Mouse (Mus musculus): ENCODE measurements around the gene Alox12b. TPM values are rescaled to one million over a fixed set of nuclear protein-coding genes. Genes with fewer than 3 reads are reported as not detected.

Alox12b gene
- polyA plus RNA-seq, 1 experiment from 2014 or later, result 0.22 TPM

Other genes starting within 250 kb of the Alox12b start
- gene Odf4, start 229.9 kb upstream of the Alox12b start, polyA plus RNA-seq (2014; fragmentation: Nextera tagmentation; extraction: Ambion mirVana), result 0.53 and 1.1 TPM in 2 replicates
- 19.3 and 19.5 TPM in 2 replicates for gene Arhgef15, start 199.5 kb upstream of the Alox12b start, polyA plus RNA-seq (2014; fragmentation: Nextera tagmentation; extraction: Ambion mirVana)
- gene Slc25a35, start 188.9 kb upstream of the Alox12b start, polyA plus RNA-seq (2014; fragmentation: Nextera tagmentation; extraction: Ambion mirVana), result 1.1 and 1.9 TPM in 2 replicates
- gene Rangrf, start 181.8 kb upstream of the Alox12b start, polyA plus RNA-seq (2014; fragmentation: Nextera tagmentation; extraction: Ambion mirVana), result 22.1 and 22.4 TPM in 2 replicates
- 12.6 and 16.5 TPM in 2 replicates for gene Pfas, start 148.5 kb upstream of the Alox12b start, polyA plus RNA-seq (2014; fragmentation: Nextera tagmentation; extraction: Ambion mirVana)
- gene Ctc1, start 141.1 kb upstream of the Alox12b start, polyA plus RNA-seq (2014; fragmentation: Nextera tagmentation; extraction: Ambion mirVana), result 55.8 and 56.1 TPM in 2 replicates
- 14.6 and 29.6 TPM in 2 replicates for gene Aurkb, start 111.3 kb upstream of the Alox12b start, polyA plus RNA-seq (2014; fragmentation: Nextera tagmentation; extraction: Ambion mirVana)
- 17.3 and 20.1 TPM in 2 replicates for gene Borcs6, start 97.3 kb upstream of the Alox12b start, polyA plus RNA-seq (2014; fragmentation: Nextera tagmentation; extraction: Ambion mirVana)
- 28.0 and 36.5 TPM in 2 replicates for gene Tmem107, start 86.2 kb upstream of the Alox12b start, polyA plus RNA-seq (2014; fragmentation: Nextera tagmentation; extraction: Ambion mirVana)
- 258 and 260 TPM in 2 replicates for gene Vamp2, start 68.5 kb upstream of the Alox12b start, polyA plus RNA-seq (2014; fragmentation: Nextera tagmentation; extraction: Ambion mirVana)
- gene Per1, start 61.8 kb upstream of the Alox12b start, polyA plus RNA-seq (2014; fragmentation: Nextera tagmentation; extraction: Ambion mirVana), result 9.3 and 13.1 TPM in 2 replicates
- 0.26 and 0.78 TPM in 2 replicates for gene Hes7, start 36.6 kb upstream of the Alox12b start, polyA plus RNA-seq (2014; fragmentation: Nextera tagmentation; extraction: Ambion mirVana)
- gene 9130213A22Rik, start 34.4 kb upstream of the Alox12b start, polyA plus RNA-seq (2014; fragmentation: Nextera tagmentation; extraction: Ambion mirVana), result 0.22 and 0.23 TPM in 2 replicates
- gene Aloxe3, start 31.1 kb upstream of the Alox12b start, polyA plus RNA-seq (2014; fragmentation: Nextera tagmentation; extraction: Ambion mirVana), result 2.8 and 3.2 TPM in 2 replicates
- 0.17 and 0.26 TPM in 2 replicates for gene Alox8, start 40.9 kb downstream of the Alox12b start, polyA plus RNA-seq (2014; fragmentation: Nextera tagmentation; extraction: Ambion mirVana)
- gene Gucy2e, start 80.0 kb downstream of the Alox12b start, polyA plus RNA-seq (2014; fragmentation: Nextera tagmentation; extraction: Ambion mirVana), result 0.37 and 0.49 TPM in 2 replicates
- 14.9 and 18.6 TPM in 2 replicates for gene Cntrob, start 166.8 kb downstream of the Alox12b start, polyA plus RNA-seq (2014; fragmentation: Nextera tagmentation; extraction: Ambion mirVana)
- gene Trappc1, start 167.0 kb downstream of the Alox12b start, polyA plus RNA-seq (2014; fragmentation: Nextera tagmentation; extraction: Ambion mirVana), result 189 and 220 TPM in 2 replicates
- 4.1 and 4.3 TPM in 2 replicates for gene Kcnab3, start 169.3 kb downstream of the Alox12b start, polyA plus RNA-seq (2014; fragmentation: Nextera tagmentation; extraction: Ambion mirVana)
- gene Rnf227, start 183.5 kb downstream of the Alox12b start, polyA plus RNA-seq (2014; fragmentation: Nextera tagmentation; extraction: Ambion mirVana), result 222 and 270 TPM in 2 replicates
- gene Chd3, start 212.4 kb downstream of the Alox12b start, polyA plus RNA-seq (2014; fragmentation: Nextera tagmentation; extraction: Ambion mirVana), result 77.5 and 80.8 TPM in 2 replicates
- gene Naa38, start 238.5 kb downstream of the Alox12b start, polyA plus RNA-seq (2014; fragmentation: Nextera tagmentation; extraction: Ambion mirVana), result 97.6 and 123 TPM in 2 replicates
- gene Cyb5d1, start 238.6 kb downstream of the Alox12b start, polyA plus RNA-seq (2014; fragmentation: Nextera tagmentation; extraction: Ambion mirVana), result 17.0 and 24.8 TPM in 2 replicates
- gene Tmem88, start 241.2 kb downstream of the Alox12b start, polyA plus RNA-seq (2014; fragmentation: Nextera tagmentation; extraction: Ambion mirVana), result 2.6 and 4.9 TPM in 2 replicates